Mouse (Mus musculus): ENCODE results near the gene Ipo13. TPM values are rescaled to one million over a fixed set of nuclear protein-coding genes. Genes with fewer than 3 reads are reported as not detected.

Gene Ipo13
- total RNA-seq, 2 experiments from 2014 or later: 146 to 154 TPM

Other genes starting within 250 kb of the Ipo13 start
- 10 to 100 TPM; 18.8 to 22.7 TPM for gene Dmap1, start 232.7 kb downstream of the Ipo13 start, total RNA-seq (2021)
- gene Gm12845, start 190.6 kb downstream of the Ipo13 start, total RNA-seq (2021): not detected
- not detected for gene Klf17, start 149.4 kb downstream of the Ipo13 start, total RNA-seq (2021)
- gene Slc6a9, start 80.5 kb downstream of the Ipo13 start, total RNA-seq (2021): 1 to 10 TPM; 5.6 to 6.7 TPM
- under 1 TPM; 0.70 to 0.81 TPM for gene Ccdc24, start 42.4 kb downstream of the Ipo13 start, total RNA-seq (2021)
- 10 to 100 TPM; 12.3 to 15.0 TPM for gene B4galt2, start 31.5 kb downstream of the Ipo13 start, total RNA-seq (2021)
- gene Atp6v0b, start 27.7 kb downstream of the Ipo13 start, total RNA-seq (2021): 10 to 100 TPM; 60.6 to 74.5 TPM
- 1 to 10 TPM; 3.1 to 3.3 TPM for gene Dph2, start 23.0 kb downstream of the Ipo13 start, total RNA-seq (2021)
- gene Artn, start 14.8 kb upstream of the Ipo13 start, total RNA-seq (2021): 1 to 10 TPM in 1 of 2 experiments, under 1 TPM in 1; 0.68 to 1.1 TPM
- gene St3gal3, start 219.9 kb upstream of the Ipo13 start, total RNA-seq (2021): 10 to 100 TPM; 40.9 to 48.9 TPM